Mouse (Mus musculus) ES-E14 (cell line): ENCODE measurements around the gene Alg14. TPM values are rescaled to one million over a fixed set of nuclear protein-coding genes. Genes with fewer than 3 reads are reported as not detected.

Experiments used
- DNase-seq: peaks from one replicate; pipeline ENCODE4 v3.0.0-alpha.2; 2013; ENCODE audit warnings: low read depth, low spot score
- H3K27ac ChIP-seq: 2 replicates; pipeline ENCODE4 v1.5.1; 2012; ENCODE audit warnings: low read depth, mild to moderate bottlenecking, low read length, moderate library complexity, mixed read lengths; ENCODE audit not compliant: poor library complexity, insufficient read depth, severe bottlenecking
- H3K36me3 ChIP-seq: 2 replicates; pipeline ENCODE4 v1.6.1; 2012; ENCODE audit warnings: mild to moderate bottlenecking, low read length, moderate library complexity, mixed read lengths; ENCODE audit not compliant: control insufficient read depth, poor library complexity, insufficient read depth, severe bottlenecking
- H3K4me1 ChIP-seq, 2 experiments: fragments of 150-350 bp in 1 of 2; sonication (generic) in 1 of 2; 2 replicates each; pipeline ENCODE4 v1.6.1; 2012; ENCODE audit warnings: low read length in 2 of 2, mild to moderate bottlenecking in 1 of 2, mixed read lengths in 1 of 2; ENCODE audit not compliant: control insufficient read depth in 2 of 2, insufficient read depth in 2 of 2, poor library complexity in 1 of 2
- H3K4me3 ChIP-seq, 2 experiments: fragments of 150-350 bp in 1 of 2; sonication (generic) in 1 of 2; 2 replicates each; pipeline ENCODE4 v1.5.1; 2012; ENCODE audit warnings: low read length in 2 of 2, low read depth in 1 of 2, mild to moderate bottlenecking in 1 of 2, mixed read lengths in 1 of 2; ENCODE audit not compliant: insufficient read depth in 1 of 2, poor library complexity in 1 of 2, severe bottlenecking in 1 of 2
- H3K9ac ChIP-seq: 2 replicates; pipeline ENCODE4 v1.6.1; 2012; ENCODE audit warnings: low read depth, mild to moderate bottlenecking, low read length, mixed read lengths; ENCODE audit not compliant: poor library complexity, insufficient read depth, severe bottlenecking
- H3K9me3 ChIP-seq: fragments of 150-350 bp; sonication (generic); 2 replicates; pipeline ENCODE4 v1.6.1; 2012; ENCODE audit warnings: low read depth, mild to moderate bottlenecking, low read length; ENCODE audit not compliant: control insufficient read depth, insufficient read depth
- CHD2 ChIP-seq: IDR thresholded peaks from 2 replicates; pipeline ENCODE4 v1.6.1; 2014; ENCODE audit warnings: mild to moderate bottlenecking, low read depth, low read length, inconsistent platforms
- HCFC1 ChIP-seq: IDR thresholded peaks from 2 replicates; pipeline ENCODE4 v1.6.1; 2012; ENCODE audit warnings: low read length, inconsistent platforms, borderline replicate concordance; ENCODE audit not compliant: insufficient read depth
- MAFK ChIP-seq: IDR thresholded peaks from 2 replicates; pipeline ENCODE4 v1.6.1; 2014; ENCODE audit warnings: mild to moderate bottlenecking, low read depth, low read length, inconsistent platforms; ENCODE audit not compliant: insufficient read depth
- ZC3H11A ChIP-seq: IDR thresholded peaks from 2 replicates; pipeline ENCODE4 v1.6.1; 2012; ENCODE audit warnings: low read depth, mild to moderate bottlenecking, inconsistent platforms, low read length, borderline replicate concordance
- ZNF384 ChIP-seq: IDR thresholded peaks from 2 replicates; pipeline ENCODE4 v1.6.1; 2012; ENCODE audit warnings: low read depth, low read length, inconsistent platforms
- in situ Hi-C, 2 experiments: fragments of 600-800 bp; cut with MboI; formaldehyde crosslinking; loops; one replicate each; pipeline ENCODE4 v1.15.1; 2025; ENCODE audit warnings: low sequenced_read_pairs in 2 of 2, inconsistent platforms in 1 of 2; ENCODE audit not compliant: unreplicated experiment in 2 of 2
- total RNA-seq: library from RNA; depleted of rRNA; stranded (reverse); fragments of 300-350 nt; gene quantifications from 2 replicates; pipeline ENCODE4 v1.2.3, GENCODE M21; 2012

Gene Alg14
- total RNA-seq, 1 experiment, result 18.4 TPM

DNA sequence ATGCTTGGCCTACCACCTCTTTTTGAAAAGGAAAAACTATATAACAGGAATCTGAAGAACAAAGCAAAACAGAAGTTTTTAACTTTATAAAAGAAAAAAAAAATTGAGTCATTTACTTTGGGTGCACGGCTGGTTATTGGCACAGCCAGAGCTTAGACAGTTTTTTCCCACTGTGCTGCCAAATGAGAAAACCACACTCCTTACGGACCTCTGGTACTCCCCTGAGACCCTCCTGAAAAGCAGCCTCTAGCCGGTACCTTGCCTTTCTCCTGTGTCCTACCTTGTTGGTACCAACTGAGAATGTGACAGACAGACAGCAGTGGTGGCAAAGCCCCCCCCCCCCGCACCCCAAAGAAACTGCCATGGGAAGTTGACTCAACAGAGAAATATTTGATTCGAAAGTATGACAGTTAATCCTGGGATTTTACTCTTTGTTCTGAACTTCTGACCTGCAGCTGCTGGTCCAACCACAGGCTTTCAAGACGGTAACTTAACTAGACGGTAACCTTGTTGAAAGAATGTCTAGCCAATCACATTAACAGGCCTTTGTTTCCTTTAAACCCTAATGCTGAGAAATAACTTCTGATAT, 84.1 kb downstream of the Alg14 start:
- Histone ChIP-seq H3K9me3 (no peaks in the 10 kb centered on the region), H3K36me3 (no peaks in the 10 kb centered on the region), H3K27ac (no peak overlapping the region), H3K4me1 (no peaks in the 10 kb centered on the region; a peak in 2 of 4 replicates), H3K9ac (no peak overlapping the region), H3K4me3 (no peak overlapping the region)
- in situ Hi-C loops, result no loop called here
- TF ChIP-seq ZNF384, result no peak
- no peak for TF ChIP-seq CHD2
- TF ChIP-seq HCFC1, result no peak
- no peak for TF ChIP-seq ZC3H11A
- TF ChIP-seq MAFK, result no peak
- DNase-seq, result no peak

DNA sequence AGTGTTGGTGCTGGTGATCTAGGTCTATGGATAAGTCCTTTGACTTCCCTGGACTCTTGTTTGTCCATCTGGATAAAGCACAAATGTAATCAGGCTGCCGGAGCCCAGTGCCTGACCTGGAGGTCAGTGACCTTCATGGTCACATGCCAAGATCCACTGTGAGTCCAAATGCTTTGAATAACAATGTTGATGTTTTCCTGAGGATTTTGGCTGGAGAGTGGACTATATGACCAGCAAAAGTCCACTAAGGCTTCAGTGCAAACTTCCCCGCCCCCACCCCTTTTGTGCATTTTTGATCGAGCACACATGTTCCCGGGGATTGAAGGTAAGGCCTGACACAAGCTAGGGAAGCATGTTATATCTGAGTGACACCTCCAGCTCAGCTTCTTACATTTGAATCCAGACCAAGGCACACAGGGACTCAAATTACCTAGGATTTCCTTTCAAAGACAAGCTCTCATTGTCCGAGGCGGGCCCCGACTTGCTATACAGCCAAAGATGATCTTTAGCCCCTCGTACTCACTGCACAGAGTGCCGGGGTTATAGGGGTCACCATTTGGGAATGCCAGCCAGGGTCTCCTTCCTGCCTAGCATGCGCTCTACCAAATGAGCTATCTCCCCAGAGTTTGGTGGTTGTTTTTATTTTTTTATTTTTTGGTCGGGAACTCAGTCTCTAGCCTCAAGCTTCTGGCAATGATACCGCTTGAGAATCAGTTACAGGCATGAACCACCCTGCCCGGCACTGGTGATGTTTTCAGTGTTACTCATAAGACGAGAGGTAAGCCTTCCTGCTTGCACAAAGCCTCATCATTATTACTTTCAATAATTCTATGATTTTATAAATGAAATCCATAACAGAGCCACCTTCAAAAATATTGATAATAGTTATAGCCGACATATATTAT, 87.4 kb downstream of the Alg14 start:
- TF ChIP-seq ZC3H11A, result no peak
- TF ChIP-seq MAFK, result no peak
- no peak for TF ChIP-seq HCFC1
- TF ChIP-seq CHD2, result no peak
- no peak for TF ChIP-seq ZNF384
- Histone ChIP-seq H3K9me3 (no peaks in the 10 kb centered on the region), H3K27ac (no peak overlapping the region), H3K36me3 (no peaks in the 10 kb centered on the region), H3K4me3 (no peak overlapping the region), H3K9ac (no peak overlapping the region), H3K4me1 (no peaks in the 10 kb centered on the region; a peak in 1 of 4 replicates)
- in situ Hi-C loops, result no loop called here
- no peak for DNase-seq

DNA sequence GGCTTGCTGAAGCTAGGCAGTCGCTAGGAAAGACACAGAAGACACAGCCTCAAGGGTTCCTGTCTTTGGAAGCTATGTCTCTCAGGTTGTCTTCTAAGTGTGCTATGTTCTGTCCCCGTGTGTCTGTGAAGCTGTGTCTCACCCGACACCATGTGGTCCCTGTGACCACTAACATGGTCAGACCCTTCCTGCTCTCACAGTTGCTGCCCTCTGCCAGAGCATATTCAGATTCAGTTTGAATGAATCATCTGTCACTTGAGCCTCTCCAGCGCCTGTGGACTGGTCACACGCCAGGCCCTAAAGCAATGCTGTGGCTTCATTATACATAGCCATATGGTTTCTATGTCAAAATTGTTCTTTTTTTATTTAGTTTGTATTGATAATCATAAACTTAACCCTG, 88.1 kb downstream of the Alg14 start:
- in situ Hi-C loops, result no loop called here
- H3K9ac ChIP-seq, result no peak overlapping the region
- TF ChIP-seq HCFC1 (no peak), CHD2 (no peak), ZNF384 (no peak), ZC3H11A (no peak), MAFK (no peak)

DNA sequence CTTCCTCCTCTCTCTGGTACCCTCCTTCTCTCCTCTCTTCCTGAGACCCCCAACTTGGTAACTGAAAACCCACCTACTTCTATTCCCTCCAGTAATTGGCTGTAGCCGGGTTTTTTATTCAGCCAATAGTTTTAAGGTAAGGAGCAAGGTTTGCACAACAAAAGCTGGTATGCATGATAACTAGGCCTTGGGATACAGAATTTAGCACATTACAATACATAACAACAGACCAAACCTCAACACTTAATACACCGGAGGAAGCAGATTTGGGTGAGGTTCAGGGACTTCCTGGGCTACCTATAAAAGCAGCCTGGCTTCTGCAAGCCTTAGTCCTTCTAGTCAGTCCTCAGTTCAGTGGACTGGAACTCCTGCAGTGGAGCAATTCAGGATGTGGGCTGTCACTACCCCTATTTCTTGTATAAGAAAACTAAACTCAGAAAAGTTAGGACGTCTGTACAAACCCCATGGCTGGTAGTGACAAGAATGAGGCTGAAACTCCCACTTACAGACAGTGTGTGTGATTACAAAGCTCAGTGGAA, 96.0 kb downstream of the Alg14 start:
- in situ Hi-C loops, result no loop called here
- Histone ChIP-seq H3K4me3 (no peak overlapping the region), H3K9ac (no peak overlapping the region), H3K9me3 (no peaks in the 10 kb centered on the region), H3K36me3 (no peaks in the 10 kb centered on the region), H3K27ac (peak overlapping the region; percentile 5; the same call in 1 of the 2 replicates), H3K4me1 (peaks cover 11 to 13% of the 10 kb centered on the region in 2 experiments; a peak in 3 of 4 replicates)
- no peak for TF ChIP-seq ZC3H11A
- DNase-seq, result peak; percentile 22

More for the DNA sequence above, 88.1 kb downstream of the Alg14 start:
- no peak for DNase-seq
- Histone ChIP-seq H3K36me3 (no peaks in the 10 kb centered on the region), H3K27ac (no peak overlapping the region), H3K9me3 (no peaks in the 10 kb centered on the region), H3K4me3 (no peak overlapping the region), H3K4me1 (no peaks in the 10 kb centered on the region; a peak in 1 of 4 replicates)
